Mouse (Mus musculus) A20 (cell line): ENCODE data around the gene Ssx2ip.

Experiments
- DNase-seq: peaks from one replicate; pipeline ENCODE4 v3.0.0-alpha.2; 2011; ENCODE audit warnings: low read depth, low spot score

The Ssx2ip gene

GRCm38 (mm10) chr3:146435533-146435932, 31.1 kb downstream of the Ssx2ip start:
- no peak for DNase-seq

DNA sequence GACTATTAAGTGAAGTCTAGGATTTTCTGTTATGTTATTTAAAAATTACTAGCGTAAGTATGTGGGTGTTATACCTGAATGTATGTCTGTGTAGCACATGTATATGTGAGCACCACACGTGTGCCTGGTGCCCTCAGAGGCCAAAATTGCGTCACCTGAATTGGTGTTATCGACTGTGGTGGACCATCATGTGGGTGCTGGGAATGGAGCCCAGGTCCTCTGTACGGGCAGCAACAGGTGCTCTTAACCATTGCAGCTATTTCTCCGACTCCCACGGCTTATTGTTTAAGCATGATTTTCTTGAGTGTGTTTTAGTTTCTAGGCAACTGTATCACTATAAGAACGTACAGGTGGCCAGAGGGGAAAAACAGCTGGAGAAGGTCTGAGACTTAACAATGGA, 31.7 kb downstream of the Ssx2ip start:
- DNase-seq = no peak

GRCm38 (mm10) chr3:146440011-146440410, 35.6 kb downstream of the Ssx2ip start:
- DNase-seq = no peak

DNA sequence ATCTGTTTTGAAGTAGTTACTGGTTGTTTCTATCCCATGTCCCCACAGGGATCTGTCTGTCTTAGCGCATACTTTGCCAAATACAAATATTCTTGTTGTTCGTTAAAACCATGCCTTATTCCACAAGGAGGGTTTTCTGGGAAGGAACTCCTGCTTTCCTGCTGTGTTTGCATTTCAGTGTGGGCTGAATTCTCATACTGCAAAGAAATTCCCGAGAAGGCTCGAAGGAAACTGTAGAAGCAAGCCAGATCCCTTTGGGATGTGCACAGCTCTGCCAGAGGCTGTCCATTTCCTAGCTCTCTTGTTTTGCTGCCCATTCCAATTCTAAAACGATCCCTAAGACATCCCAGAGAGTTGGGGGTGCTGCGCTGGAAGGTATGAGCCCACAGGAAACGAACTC, 36.0 kb downstream of the Ssx2ip start:
- DNase-seq = no peak

DNA sequence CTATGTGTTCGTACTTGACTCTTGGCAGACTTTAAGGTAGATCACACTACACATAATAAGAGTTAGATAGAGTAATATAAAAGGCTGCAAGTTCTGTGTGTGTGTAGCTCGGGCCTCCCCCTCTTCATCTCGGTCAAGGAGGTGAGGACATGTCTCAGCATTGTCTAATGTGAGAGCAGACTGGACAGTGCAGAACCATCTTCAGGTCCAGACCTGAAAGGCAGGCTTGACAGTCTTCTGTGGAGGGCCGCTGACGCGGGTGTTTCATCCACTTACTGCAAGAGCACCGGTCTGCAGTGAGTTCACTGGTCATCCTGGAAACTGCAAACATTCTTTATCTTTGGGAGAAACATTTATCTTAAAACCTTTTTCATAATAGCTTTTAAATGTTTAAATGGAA, 38.0 kb downstream of the Ssx2ip start:
- no peak for DNase-seq

GRCm38 (mm10) chr3:146442936-146443335, 38.5 kb downstream of the Ssx2ip start:
- DNase-seq = no peak

DNA sequence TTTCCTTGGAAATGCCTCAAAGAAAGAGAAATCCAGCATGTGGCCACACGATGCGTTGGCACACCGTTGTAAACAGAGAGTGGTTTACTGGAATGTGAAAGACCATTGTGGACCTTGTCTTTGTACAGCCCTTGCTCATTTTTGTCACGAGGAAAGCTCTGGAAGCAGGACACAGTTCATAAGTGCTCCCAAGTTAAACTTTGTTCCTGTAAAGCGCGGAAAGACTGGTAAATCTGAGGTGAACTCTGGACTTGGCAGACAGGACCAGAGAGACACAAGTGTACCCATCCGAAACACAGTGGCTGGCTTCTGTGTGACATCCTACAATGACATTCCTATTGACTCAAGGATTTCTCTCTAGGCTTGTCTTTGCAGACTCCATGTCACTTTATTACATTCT, 38.9 kb downstream of the Ssx2ip start:
- DNase-seq = no peak

- DNase-seq = no peak
These were observed 40.4 kb downstream of the Ssx2ip start for GRCm38 (mm10) chr3:146444880-146445279.

DNA sequence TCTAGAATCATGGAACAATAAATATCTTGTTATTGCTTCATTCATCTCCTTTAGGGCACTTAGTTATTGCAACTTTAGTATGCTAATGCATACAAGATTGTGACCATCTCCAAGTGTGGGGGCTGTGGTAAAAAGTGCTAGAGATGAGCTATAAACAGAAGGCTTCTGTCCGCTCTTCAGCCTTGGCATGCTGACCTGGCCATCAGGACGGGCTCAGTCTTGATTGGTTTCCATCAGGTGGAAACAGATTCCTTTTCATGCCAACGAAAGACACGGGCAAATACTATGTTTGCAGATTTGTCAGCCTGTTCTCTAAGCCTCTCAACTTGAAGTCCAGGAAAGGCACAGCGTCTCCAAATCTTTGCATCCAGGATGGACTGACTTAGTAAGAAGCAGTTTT, 42.7 kb downstream of the Ssx2ip start:
- DNase-seq = no peak

DNA sequence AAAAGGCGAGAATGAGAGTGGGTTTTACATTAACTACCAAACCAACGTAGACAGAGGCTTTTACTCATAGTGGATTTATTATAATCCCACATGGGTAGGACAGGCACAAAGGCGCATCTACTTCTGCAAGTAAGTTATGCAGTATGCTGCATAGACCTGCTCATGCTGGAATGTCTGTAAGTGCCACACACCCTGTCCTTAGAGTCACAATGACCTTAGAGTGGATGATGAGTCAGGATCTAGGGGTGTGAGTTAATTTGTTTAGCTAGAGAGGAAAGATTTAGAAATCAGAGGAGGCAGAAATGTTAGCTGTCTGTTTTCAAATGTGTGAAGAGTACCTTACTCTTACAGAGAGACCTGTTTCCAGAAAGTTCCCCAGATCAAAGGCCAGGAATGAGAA, 43.2 kb downstream of the Ssx2ip start:
- DNase-seq = no peak

GRCm38 (mm10) chr3:146448372-146448771, 43.9 kb downstream of the Ssx2ip start:
- no peak for DNase-seq

DNA sequence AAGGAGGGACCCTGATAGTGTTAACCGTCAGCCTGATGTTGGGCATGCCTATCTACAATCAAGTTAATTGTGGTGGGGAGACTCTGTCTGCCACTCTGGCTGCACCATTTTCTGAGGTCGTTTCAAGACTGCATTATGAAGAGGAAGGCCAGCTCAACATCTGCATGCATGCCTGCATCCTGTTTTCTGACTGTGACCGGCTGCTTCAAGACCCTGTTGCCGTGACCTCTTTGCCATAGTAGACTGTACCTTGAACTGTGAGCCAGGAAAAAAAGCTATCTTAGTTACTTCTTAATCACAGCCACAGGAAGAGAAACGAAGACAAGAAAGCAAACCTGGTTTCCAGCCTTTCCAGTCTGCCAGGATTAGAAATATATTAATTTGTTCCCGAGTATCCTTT, 44.5 kb downstream of the Ssx2ip start:
- DNase-seq = no peak

GRCm38 (mm10) chr3:146449745-146450250, 45.4 kb downstream of the Ssx2ip start, which contains the start of gene Ctbs:
TSS of gene Ctbs (plus strand) at chr3:146449795.
- no peak for DNase-seq

DNA sequence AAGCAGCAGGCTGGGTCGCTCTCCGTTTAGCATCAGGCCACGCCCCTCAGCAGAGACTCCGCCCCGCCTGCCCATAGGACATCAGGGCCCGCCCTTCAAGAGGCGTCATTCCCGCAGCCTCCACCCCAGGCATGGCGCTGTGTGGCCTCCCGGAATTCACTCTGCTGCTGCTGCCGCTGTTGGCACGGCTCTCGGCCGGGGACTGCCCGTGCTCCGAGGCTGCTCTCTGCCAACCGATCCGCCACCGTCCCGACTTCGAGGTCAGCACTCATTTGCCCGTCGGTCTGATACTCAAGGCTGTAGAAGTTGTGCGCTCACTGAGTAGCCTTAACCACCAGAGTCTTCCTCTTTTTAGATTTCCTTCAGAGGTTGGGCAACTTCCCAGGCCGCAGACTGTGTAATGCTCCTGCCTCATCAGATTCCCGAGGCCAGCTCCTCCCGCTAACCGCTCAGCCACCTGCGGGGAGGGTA, 46.0 kb downstream of the Ssx2ip start:
- DNase-seq = peak; percentile 91

DNA sequence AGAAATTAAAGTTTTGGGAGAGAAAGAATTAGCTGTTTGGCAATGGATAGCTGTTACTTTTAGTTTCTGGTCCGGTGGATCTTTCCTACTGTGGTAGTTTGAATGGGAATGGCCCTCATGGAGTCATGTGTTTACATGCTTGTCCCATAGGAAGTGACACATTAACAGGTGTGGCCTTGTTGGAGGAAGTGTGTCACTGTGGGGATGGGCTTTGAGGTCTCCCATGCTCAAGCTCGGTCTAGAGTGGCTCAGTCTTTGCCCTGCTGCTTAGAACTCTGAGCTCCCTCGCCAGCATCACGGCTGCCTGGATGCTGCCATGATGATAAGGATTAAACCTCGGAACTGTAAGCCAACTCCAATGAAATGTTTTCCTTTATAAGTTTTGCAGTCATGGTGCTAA, 46.9 kb downstream of the Ssx2ip start:
- no peak for DNase-seq

GRCm38 (mm10) chr3:146462939-146463338, 58.5 kb downstream of the Ssx2ip start:
- DNase-seq = peak; percentile 20

- no peak for DNase-seq
These were observed 64.8 kb downstream of the Ssx2ip start for GRCm38 (mm10) chr3:146469226-146469625.

DNA sequence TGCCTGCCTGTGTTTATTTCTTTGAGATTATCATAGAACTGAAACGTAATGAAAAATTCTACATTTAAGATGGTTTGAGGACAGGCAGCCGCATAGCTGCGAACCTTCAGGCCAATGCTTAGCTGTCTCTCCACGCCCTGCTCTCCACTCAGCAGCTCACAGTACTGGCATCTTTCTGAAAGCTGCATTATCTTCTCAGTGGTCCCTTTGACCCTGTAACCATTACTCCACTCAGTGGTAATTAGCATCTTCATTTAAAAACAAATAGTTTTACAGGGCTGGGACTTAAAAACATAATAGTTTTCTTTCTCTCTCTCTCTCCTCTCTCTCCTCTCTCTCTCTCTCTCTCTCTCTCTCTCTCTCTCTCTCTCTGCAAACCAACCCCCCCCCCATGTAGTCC, 68.2 kb downstream of the Ssx2ip start:
- no peak for DNase-seq

DNA sequence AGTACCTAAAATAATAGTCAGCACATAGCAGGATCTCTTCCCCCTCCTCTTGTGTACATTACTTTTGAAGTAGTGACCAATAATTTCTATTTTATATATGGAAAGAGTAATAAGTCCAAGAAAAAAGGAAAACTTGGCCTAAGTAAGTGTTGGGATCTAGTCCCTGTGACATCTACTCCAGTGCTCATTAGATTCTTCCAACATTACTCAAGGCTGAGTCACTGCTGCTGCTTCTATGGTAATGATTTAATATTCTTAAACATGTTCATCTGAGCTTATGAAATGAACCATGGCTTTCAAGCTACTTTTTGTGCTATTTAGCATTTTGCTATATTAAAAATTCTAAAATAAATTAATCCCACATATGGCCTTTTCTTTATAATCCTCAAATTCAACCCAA, 69.3 kb downstream of the Ssx2ip start:
- no peak for DNase-seq

DNA sequence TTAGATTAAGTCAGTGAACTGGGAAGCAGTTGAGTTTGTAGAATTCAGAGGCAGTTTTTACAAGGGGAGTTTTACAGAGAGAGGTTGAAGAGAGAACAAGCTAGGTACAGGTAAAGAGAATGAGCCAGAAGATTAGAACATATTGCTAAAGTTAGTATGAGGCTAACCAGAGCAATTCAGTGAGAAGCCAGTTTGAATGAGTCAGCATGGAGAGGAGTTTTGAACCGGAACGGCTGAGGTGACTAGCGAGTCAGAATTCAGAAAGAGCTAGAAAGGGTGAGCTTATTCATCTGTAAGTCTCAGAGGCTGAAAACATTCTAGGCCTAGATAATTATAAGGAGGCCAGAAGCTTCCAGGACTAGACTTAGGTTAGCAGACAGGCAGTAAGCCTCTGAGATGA, 70.0 kb downstream of the Ssx2ip start:
- no peak for DNase-seq

GRCm38 (mm10) chr3:146482044-146482443, 77.6 kb downstream of the Ssx2ip start:
- no peak for DNase-seq

- DNase-seq = peak; percentile 47
These were observed 82.0 kb downstream of the Ssx2ip start for GRCm38 (mm10) chr3:146486464-146486863.
